Mouse (Mus musculus) lung, postnatal 25 days (tissue): ENCODE measurements at regions not wholly inside any gene's neighbourhood (a gene's known extent, or its start where the extent isn't known, plus 50 kb on each side); places are given as distances from the start of the nearest gene placed in this dataset.

Experiments
- DNase-seq: peaks from one replicate; pipeline ENCODE4 v3.0.0; 2022; ENCODE audit warnings: low spot score

DNA sequence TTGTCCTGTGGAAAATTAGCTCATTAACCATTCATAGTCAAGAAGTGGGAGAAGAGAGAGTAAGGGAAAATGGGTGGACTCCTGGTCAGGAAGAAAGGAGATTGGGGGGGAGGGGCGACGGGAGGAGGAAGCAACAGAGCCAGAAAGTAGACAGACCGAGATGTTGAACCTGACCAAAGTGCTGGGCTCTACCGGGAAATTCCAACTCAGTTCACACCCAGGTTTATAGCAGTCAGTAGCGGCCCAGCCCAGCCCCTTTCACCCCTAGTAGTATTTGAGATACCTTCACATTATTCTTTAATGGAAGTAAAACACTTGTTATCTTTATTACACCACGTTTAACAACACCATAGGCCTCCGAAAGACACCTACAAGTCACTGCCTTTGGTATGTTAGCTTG, 158.2 kb downstream of the Hibadh start:
- no peak for DNase-seq

GRCm38 (mm10) chr6:52486146-52486545, 154.0 kb downstream of the Hibadh start:
- no peak for DNase-seq

- peak; percentile 56 for DNase-seq
Observed at GRCm38 (mm10) chr6:52486655-52487054, 153.5 kb downstream of the Hibadh start.

GRCm38 (mm10) chr6:52487861-52488260, 152.3 kb downstream of the Hibadh start:
- no peak for DNase-seq

DNA sequence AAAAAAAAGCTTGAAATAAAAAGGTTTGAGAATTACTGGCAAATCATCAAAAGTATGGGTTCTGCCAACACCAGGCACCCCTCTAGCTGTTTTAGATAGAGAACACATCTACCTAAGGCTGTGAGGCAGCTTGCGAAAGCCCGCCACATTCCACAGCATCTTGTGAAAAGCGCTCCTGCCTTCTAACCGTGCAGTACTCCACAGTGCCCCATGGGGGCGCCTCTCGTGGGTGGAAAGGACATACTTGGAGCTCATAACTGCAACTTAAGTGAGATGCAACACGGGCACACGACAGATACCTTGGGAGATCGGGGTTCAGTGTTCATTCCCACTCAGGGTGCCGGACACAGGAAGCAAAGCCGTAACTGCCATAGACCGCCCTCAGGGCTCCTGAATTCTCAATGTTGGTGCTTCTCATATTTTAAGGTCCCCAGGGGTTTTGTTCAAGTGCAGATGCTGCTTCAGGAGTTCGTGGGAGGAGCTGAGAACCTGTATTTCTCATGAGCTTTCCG, 149.9 kb downstream of the Hibadh start:
- no peak for DNase-seq

GRCm38 (mm10) chr6:52495301-52495700, 144.9 kb downstream of the Hibadh start:
- no peak for DNase-seq

DNA sequence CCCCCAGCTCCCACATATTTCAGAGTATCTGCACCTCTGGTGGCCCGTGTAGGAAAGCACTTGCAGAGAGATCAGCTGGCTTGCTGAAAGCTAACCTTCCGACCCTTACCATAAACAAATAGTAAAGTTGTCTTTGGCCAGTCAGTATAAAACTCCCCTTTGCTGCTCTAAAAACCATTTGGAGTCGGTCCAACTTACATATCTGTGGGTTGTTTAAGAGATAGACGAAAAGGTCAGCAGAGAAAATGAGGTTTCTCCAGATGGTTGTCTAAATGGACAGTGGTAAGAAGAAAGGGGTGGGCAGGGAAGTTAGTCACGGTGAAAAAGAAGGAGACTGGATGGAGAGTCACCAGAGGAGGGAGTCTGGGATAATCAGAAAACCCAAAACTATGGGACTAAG, 144.3 kb downstream of the Hibadh start:
- no peak for DNase-seq
